Mouse (Mus musculus): ENCODE data around the gene Krt83.
"Not testable (repeated sequence)": the region's sequence is repeated elsewhere in the genome, so short reads cannot be mapped to it uniquely, and the experiment has no call there.

Gene Krt83

DNA sequence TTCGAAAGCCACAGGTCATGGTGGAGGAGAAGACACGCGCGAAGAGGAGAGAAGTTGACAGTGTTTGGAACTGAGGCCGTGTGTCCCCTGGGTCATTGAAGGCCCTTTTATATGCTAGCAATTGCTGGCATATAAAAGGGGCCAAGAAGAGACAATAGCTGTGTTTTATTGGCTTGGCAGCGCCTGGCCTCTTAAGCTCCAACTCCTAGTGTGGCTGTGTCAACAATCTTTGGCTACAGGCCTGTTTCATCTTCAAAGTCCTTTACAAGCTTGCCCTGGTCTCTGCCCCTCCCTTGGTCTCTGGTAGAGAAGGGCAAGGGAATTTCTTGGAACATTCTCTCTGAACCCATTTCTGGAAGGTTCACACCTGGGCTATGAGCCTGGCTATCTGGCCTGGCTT, at the start of gene Krt83:
Gene Krt83 (minus strand): TSS at position 82 of the 400 bp plus-strand sequence.
- no peak for DNase-seq (ENCODE audit: extremely low spot score, low spot score)

- DNase-seq (ENCODE audit: extremely low spot score, low spot score), result no peak
These were observed 47.2 kb upstream of the Krt83 start for GRCm38 (mm10) chr15:101538580-101538900.

DNA sequence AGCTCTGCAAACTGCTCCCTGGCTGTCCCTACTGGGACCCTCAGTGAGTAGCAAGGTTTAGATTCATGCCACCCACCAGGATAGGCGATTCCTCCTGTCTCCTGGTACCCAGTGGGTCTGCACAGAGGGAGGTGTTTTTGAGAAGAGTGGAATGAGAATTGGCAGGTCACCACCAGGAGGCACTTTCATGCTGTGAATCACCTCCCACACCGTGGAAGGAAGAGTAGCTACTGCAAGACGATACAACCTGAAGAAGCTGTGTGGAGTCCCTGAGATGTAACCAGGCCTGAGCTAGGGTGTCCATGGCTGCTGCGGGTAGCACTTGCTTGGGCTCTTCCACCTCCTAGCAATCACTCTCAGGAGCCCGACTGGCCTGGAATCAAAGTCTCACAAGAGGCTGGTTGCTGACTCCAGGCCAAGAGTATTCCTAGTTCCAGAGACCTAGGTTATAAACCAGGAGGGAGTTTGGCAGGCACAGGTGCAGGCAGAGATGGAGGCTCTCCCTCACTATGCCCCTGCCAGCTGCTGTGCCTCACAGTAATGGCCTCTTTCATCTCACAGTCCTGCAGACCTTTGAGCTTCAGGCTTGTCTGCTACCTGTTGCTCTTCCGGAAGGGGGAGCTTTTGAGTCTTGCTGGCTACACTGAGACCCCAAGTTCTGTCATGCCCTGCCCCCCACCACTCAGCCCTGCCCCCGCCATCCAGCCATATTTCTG, 46.7 kb upstream of the Krt83 start:
- no peak for DNase-seq (ENCODE audit: extremely low spot score, low spot score)

DNA sequence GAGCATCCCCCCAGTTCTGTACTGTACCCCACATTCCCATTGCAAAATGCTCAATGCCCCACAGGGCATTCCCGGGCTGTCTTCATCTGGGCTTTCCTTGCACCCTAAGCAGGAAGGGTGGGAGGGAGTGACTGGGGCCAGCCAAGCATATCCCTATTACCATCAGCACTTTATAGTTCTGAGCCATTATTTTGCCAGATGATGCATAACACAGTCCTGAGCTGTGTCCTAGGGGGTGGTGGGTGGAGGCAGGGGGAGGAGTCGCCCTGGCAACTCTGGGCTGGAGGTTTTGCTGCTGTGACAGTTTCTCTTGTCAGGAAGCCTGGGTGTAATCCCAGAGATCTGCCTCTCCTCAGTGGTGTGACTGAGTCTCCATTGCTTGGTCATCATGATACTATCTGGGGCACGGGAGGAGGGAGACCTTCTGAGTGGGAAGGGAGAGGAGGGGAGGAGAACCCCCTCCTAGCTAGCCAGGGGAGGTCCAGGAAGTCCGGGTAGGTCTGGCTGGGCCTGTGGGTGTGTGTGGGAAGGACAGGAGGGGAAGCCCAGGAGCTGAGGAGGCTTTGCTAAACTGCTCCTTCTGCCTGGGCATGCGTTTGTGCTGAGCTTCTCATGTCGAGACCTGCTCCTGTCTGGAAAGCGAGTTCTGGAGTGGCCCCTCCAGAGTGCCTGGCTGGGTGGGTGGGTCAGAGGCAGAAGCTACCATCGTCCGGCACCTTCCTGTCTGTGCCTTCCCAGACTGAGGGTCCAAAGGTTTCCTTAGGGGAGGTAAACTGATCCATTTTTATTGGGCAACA, 44.9 kb upstream of the Krt83 start:
- no peak for DNase-seq (ENCODE audit: extremely low spot score, low spot score)

DNA sequence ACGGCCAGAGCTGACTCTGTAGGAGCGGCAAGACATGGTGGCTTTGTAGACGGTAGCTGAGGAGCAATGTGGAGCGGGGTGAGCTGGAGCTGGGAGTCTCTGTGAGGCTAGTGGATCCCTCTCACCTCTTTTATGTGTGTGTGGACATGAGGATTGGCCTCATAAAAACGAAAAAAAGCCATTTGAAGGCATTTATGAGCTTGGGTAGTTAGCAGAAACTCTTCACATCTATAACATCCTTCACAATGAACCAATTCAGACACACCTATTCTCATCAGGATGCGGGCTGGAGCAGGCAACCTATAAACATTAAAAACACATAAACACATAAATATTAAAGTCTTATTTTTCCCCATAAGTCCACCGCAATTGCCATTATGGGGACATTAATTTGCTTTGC, 41.4 kb upstream of the Krt83 start, which contains the start of gene Krt84:
Gene Krt84 (minus strand): TSS at position 101 of the 400 bp plus-strand sequence.
- DNase-seq (ENCODE audit: extremely low spot score, low spot score), result no peak

GRCm38 (mm10) chr15:101522556-101523232, 31.4 kb upstream of the Krt83 start:
- DNase-seq (ENCODE audit: extremely low spot score, low spot score), result no peak

DNA sequence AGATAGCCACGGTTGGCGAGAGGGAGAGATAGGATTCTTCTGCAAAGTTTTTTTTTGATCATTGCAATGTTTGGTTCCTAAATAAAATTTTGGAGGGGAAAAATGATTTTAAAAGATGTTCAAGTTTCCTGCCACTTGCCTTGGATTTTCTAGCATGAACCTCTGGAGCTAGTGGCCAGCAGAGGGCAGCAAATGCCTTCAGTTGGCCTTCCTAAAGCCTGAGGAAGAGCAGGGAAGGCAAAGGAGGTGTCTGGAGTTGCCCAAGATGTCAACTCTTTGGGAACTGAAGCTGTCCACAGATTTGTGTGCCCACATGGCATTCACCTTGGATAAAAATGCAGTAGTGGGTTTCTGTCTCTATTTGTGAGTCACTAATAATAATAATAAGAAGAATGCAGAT, 28.5 kb upstream of the Krt83 start:
- peak; percentile 74 for DNase-seq (ENCODE audit: extremely low spot score, low spot score)

DNA sequence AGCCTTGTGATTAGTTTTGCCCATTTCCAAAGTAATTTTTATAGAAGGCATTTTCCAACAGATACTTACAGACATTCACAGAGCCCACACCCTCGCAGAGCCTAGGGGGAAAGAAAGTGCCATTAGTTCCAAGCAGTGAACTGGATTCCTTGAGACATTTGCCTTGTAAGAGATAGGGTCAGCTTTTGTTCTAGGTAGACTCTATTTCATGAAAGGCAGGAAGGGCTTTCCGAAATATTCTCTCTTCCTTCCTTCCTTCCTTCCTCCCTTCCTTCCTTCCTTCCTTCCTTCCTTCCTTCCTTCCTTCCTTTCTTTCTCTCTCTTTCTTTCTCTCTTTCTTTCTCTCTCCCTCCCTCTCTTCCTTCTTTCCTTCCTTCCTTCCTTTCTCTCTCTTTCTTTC, 25.8 kb upstream of the Krt83 start, which contains the start of gene Gm49425:
Gene Gm49425 (minus strand): TSS at position 101 of the 400 bp plus-strand sequence.
- DNase-seq (ENCODE audit: extremely low spot score, low spot score), result not testable (repeated sequence)

- DNase-seq (ENCODE audit: extremely low spot score, low spot score), result no peak
These were observed 16.9 kb upstream of the Krt83 start for GRCm38 (mm10) chr15:101508247-101508646.

DNA sequence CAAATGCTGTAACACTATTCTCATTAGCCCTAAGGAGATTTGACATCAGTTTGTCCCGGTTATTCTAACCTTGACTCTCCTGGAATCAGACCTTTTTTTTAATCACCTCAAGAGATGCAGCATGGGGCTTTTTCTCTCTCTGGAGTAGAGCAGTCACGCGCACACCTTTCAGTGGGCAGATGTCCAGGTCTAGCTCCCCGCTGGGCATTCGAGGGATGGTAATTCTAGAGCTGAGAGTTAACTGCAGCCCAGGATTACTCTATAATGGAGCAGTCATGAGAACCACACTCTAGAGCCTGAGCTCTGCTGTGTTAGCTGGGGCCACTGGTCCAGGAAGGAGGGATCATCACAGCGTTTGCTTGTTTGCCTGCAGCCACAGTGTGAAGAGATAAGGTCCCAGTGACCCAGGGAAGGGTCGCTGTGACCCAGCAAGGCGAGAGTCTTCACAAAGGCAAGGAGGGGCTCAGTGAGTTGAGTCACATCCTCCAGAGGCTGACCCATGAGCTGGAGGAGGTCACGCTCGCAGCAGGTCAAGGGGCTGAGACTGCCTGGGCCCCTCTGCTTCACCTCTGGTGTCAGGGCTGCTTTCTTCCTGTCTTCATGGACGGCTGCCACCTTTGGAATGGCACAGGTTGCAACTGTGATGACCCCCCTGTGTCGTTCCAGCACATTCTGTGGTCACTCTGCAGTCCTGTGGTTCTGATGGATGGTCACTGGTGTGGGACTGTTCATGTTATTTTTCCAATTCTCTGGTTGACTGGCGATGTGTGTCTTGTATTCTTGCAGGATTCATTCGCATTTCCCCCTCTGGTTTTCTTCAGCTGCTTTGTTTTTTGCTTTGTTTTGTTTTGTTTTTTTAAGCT, 15.8 kb upstream of the Krt83 start:
- no peak for DNase-seq (ENCODE audit: extremely low spot score, low spot score)

DNA sequence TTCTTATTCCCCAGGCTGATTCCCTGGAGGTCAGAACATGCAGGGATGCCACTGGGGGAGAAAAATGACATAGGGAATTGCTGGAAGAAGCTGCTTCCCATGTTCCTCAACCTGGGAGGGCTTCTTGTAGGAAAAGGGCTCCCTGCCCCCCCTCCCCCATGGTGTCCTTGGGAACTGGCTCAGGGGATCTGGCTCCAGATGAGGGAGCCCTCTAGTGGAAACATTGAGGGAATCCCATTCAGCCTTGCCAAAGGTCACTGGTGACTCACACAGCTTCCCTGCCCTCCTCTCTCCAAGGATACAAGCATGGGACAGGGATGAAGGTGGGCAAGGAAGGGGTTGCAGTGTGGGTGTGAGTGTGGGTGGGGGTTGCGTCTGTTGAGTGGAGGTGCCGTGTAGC, 5.9 kb upstream of the Krt83 start:
- DNase-seq (ENCODE audit: extremely low spot score, low spot score), result no peak

GRCm38 (mm10) chr15:101495266-101495665, 4.0 kb upstream of the Krt83 start:
- DNase-seq (ENCODE audit: extremely low spot score, low spot score), result no peak

GRCm38 (mm10) chr15:101494203-101494602, 2.9 kb upstream of the Krt83 start:
- no peak for DNase-seq (ENCODE audit: extremely low spot score, low spot score)

DNA sequence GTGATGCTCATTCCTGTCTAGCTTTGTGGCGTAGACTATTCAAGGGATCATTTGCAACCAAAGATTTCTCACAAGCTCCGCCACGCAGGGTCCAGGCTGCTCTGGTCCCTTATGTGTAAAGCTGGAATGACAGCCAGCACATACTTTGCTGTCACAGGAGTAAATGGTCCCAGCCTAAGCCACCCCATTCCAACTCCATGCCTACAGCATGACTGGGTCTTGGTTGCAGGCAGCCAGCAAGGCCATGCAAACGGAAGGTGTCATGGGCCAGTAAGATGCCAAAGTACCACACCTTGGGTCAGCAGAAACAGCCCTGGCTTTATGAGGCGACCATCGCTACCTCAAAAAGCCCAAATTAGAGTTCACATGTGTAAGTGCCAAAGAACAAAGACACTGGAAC, 2.4 kb upstream of the Krt83 start:
- no peak for DNase-seq (ENCODE audit: extremely low spot score, low spot score)

DNA sequence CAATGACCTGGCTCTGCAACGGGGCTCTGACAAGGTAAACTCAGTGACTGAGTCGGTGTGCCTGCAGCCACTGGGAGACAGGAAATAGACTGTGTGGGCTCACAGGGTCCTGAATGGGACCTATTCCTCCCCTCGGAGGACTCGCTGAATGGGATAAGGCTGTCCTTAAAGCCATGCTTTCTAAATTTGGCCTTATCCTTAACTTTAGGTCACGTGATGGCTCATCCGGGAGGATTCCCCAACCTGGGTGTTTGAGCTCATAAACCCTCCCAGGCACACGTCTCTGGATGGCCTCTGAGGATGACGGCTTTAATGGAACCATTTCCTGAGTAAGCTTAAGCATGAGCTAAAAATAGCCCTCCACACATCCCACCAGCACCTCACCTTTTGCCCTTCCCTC, 1.4 kb upstream of the Krt83 start:
- DNase-seq (ENCODE audit: extremely low spot score, low spot score), result no peak

- DNase-seq (ENCODE audit: extremely low spot score, low spot score), result no peak
These were observed 5.2 kb downstream of the Krt83 start for GRCm38 (mm10) chr15:101485911-101486635.

DNA sequence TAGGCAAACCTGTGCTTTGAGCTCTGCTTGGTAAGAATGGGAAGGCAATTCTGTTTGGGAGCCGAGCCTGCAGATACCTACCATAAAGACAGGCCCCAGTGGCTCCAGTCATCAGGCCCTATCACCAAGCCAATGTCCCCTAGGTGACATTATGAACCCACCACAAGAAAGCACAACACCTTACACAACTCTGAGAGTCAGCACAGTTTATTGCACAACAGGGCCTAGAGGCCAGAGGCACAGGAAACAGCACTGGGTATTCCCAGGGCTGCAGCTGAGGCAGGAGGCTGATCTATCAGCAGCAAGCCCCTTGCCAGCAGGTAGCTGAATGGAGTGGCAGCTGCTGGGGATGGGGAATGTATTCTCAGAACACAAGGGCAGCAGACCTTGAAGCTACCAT, 6.4 kb downstream of the Krt83 start:
- no peak for DNase-seq (ENCODE audit: extremely low spot score, low spot score)

DNA sequence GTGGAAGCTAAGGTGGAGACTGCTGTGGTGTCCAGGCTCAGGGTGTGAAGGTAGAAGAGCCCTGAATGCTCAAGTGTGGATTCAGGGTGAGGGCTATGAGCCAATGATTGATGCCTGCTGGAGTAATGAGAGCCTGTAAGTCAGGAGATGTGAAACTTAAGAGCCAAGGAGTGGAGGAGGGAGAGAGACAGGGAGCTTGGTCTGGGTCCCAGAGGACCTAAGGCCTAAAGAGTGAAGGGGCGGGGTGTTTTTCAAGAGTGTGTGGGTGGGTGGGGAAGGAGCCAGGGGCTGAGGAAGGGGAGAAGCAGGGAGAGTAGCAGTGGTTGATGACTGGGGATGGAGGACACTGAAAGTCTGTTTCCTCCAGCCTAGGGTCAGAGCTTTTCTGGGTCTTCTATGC, 7.7 kb downstream of the Krt83 start:
- no peak for DNase-seq (ENCODE audit: extremely low spot score, low spot score)

- DNase-seq (ENCODE audit: extremely low spot score, low spot score), result no peak
These were observed 9.3 kb downstream of the Krt83 start for GRCm38 (mm10) chr15:101482056-101482455.

- peak; percentile 31 for DNase-seq (ENCODE audit: extremely low spot score, low spot score)
These were observed 11.6 kb downstream of the Krt83 start for GRCm38 (mm10) chr15:101479666-101480060.
